Mouse (Mus musculus): ENCODE data around the gene Macf1.

DNA sequence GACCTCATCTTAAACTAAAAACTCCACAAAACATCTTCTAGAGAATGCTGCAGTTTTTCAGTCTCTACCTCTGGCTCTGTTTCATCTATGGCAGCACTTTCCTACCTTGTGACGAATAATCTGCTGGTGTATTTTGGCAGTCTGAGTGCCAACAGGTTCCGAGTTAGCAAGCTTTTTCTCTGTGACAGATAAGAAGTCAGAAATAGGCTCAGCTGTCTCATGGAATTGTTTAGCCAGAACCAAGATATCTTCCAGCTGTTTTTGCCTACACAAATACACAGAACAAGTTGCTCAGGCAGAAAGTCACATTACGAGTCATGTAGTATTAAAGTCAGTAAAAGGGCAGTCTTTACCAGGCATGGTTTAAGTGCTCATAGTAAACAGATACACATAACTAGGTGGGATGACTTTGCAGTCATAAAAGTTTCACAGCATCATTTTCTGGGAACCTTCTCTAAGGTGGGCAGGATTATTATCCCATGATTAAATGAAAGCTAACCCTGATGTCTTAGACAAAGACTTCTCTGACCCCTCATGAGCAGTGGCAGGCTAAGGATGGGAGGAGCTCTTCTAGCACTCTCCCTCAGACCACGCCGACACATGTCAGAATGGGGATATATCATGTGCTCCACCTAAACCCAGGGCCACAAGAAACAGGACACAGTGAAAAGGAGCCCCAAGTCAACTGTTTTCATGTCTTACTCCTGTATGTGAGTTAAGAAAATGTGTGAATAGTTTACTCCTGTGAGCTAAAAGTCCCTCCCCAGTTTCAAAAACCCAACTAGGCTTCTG is 286.3 kb downstream of the Macf1 start:
- no peak for TF ChIP-seq CTCF (IDR thresholded peaks at IDR 0.05; ENCODE audit: control insufficient read depth, insufficient read depth, insufficient read length)
- no peak for TF ChIP-seq MAX (IDR thresholded peaks at IDR 0.05)
- no peak for TF ChIP-seq USF1 (IDR thresholded peaks at IDR 0.05; ENCODE audit: low read depth)
- TF ChIP-seq MYOD1 (IDR thresholded peaks at IDR 0.05; ENCODE audit: control insufficient read depth, insufficient read length, low read depth) = no peak
- TF ChIP-seq MYOG (IDR thresholded peaks at IDR 0.05; ENCODE audit: control insufficient read depth, extremely low read depth, insufficient read length) = no peak
